Mouse (Mus musculus) testis, adult 2 months (tissue): ENCODE results near the gene Cdkal1.

Experiments used
- CTCF ChIP-seq: fragments of 200-500 bp; IDR thresholded peaks from 2 replicates; pipeline ENCODE4 v1.5.1; 2012; ENCODE audit warnings: low read depth, mild to moderate bottlenecking, inconsistent platforms, low read length, moderate library complexity; ENCODE audit not compliant: control insufficient read depth, insufficient read depth, insufficient replicate concordance
- POLR2A ChIP-seq: fragments of 200-500 bp; IDR thresholded peaks from 2 replicates; pipeline ENCODE4 v1.6.1; 2012; ENCODE audit warnings: low read depth, mild to moderate bottlenecking, inconsistent platforms, low read length, moderate library complexity; ENCODE audit not compliant: control insufficient read depth

GRCm38 (mm10) chr13:29190548-29190947 is 664.9 kb downstream of the Cdkal1 start:
- no peak for TF ChIP-seq POLR2A
- no peak for TF ChIP-seq CTCF
